Mouse (Mus musculus): ENCODE results near the gene Hoxa10. TPM values are rescaled to one million over a fixed set of nuclear protein-coding genes. Genes with fewer than 3 reads are reported as not detected.

The Hoxa10 gene
- polyA plus RNA-seq, 1 experiment = not detected

DNA sequence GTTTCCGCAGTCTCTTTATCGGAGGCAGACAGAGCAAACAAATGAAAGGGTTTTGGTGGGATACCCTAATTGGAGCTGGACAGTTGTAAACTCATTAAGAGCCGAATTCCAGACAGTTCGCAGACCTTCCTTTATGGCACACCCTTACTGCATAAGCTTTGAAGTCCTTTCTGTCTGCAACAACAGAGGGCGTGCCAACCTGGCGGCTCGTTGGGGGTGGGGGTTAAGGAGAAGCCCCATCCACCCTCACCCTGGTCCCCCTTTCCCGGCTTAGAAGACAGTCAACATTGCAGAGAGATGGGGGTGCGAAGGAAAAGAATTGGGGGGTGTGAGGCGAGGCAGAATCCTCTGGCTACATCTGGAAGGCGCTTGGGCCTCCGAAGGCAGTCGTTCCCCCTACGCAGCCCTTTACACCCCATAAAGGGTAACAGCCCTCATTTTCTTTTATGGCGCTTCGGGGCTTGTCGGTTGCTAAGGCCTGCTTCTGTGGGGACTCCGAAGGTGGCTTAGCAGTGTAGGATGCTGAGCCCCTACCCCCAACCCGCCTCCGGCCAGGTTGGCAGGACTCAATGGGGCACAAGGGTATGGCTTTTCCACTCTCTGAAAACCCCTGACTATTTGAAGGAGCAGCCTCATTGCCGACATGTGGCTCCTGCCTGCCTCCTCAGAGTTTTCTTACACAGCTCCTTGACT is 18.5 kb downstream of the Hoxa10 start:
- Histone ChIP-seq H3K27ac (ENCODE audit: insufficient read depth, low read length) (no peak overlapping the region), H3K9me3 (replicated peaks; ENCODE audit: control insufficient read depth, insufficient read depth, low read length, poor library complexity, severe bottlenecking) (no peaks in the 10 kb centered on the region), H3K9ac (ENCODE audit: low read depth, poor library complexity, severe bottlenecking) (no peak overlapping the region), H3K4me3 (ENCODE audit: low read depth, low read length) (no peak overlapping the region), H3K36me3 (ENCODE audit: control insufficient read depth, insufficient read depth, low read length, poor library complexity, severe bottlenecking) (no peaks in the 10 kb centered on the region), H3K27me3 (ENCODE audit: control insufficient read depth, insufficient read depth, low read length, poor library complexity, severe bottlenecking) (peaks cover 61% of the 10 kb centered on the region), H3K4me1 (ENCODE audit: control insufficient read depth, insufficient read depth, low read length) (no peaks in the 10 kb centered on the region)
- TF ChIP-seq CTCF (IDR thresholded peaks at IDR 0.05; ENCODE audit: low read depth, low read length) = no peak
- no peak for TF ChIP-seq EP300 (IDR thresholded peaks at IDR 0.05; ENCODE audit: insufficient read depth, low read depth, low read length)
- TF ChIP-seq POLR2A (IDR thresholded peaks at IDR 0.05; ENCODE audit: insufficient read depth, low read length) = no peak

DNA sequence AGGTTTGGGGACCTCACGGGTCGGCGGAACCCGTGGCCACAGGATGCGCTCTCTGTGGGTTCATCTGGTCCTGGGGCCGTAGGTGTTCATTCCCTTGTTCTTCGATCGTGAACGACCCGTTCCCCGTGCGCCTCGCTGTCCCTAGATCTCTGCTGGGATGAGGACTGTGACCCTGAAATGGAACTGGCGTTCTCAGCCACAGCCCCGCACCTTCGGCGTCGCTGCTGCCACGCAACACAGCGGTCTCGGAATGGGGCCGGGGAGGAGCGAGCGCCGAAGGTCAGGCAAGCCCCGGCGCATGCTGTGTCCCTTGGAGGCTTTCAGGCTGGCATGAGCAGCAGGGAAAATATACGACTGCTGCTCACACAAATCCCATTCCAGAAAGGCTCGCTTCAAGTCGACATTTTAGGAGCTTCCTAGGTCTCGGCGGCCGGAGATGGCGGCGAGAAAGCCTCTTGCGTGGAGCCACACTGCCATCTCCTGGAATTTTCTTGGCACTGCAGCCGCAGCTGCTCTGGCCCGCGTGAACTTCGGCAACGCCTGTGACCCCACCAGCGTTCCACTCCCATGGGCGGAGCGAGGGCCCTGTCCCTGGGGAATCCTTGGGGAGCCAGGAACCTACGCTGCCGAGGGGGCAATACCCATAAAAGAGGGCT is 19.2 kb downstream of the Hoxa10 start, which contains the start of gene Hoxa7:
Hoxa7 (minus strand) TSS at position 518 of the 656 bp plus-strand sequence.
- Histone ChIP-seq H3K36me3 (ENCODE audit: control insufficient read depth, insufficient read depth, low read length, poor library complexity, severe bottlenecking) (no peaks in the 10 kb centered on the region), H3K27ac (ENCODE audit: insufficient read depth, low read length) (no peak within 1 kb of the TSS), H3K27me3 (ENCODE audit: control insufficient read depth, insufficient read depth, low read length, poor library complexity, severe bottlenecking) (peaks cover 61% of the 10 kb centered on the region), H3K4me1 (ENCODE audit: control insufficient read depth, insufficient read depth, low read length) (no peaks in the 10 kb centered on the region), H3K4me3 (ENCODE audit: low read depth, low read length) (peak within 1 kb of the TSS; percentile 72), H3K9ac (ENCODE audit: low read depth, poor library complexity, severe bottlenecking) (peak within 1 kb of the TSS; percentile 23), H3K9me3 (replicated peaks; ENCODE audit: control insufficient read depth, insufficient read depth, low read length, poor library complexity, severe bottlenecking) (no peaks in the 10 kb centered on the region)
- TF ChIP-seq EP300 (IDR thresholded peaks at IDR 0.05; ENCODE audit: insufficient read depth, low read depth, low read length) = no peak
- TF ChIP-seq POLR2A (IDR thresholded peaks at IDR 0.05; ENCODE audit: insufficient read depth, low read length) = no peak
- peak; percentile 86 for TF ChIP-seq CTCF (IDR thresholded peaks at IDR 0.05; ENCODE audit: low read depth, low read length)

DNA sequence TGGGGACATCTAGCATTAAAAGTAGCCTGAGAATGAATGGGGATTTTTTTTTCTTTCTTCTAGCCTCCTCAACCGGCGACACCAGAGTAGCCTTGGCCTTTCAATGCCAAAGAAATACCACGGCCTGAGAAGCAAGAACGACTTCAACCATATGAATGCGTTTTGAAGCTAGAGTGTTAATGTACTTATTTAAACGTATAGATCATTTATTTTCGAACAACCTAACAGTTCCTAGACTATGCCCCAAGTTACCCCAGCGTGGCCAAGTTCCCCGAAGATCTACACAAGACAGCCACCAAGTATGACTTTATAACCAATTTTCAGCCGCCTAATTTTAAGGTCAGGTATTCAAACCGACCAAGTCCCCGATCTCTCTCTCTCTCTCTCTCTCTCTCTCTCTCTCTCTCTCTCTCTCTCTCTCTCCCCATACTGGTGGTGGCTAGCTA is 19.8 kb downstream of the Hoxa10 start:
- Histone ChIP-seq H3K9ac (ENCODE audit: low read depth, poor library complexity, severe bottlenecking) (peak overlapping the region; percentile 23), H3K4me3 (ENCODE audit: low read depth, low read length) (peak overlapping the region; percentile 72), H3K4me1 (ENCODE audit: control insufficient read depth, insufficient read depth, low read length) (no peaks in the 10 kb centered on the region), H3K27ac (ENCODE audit: insufficient read depth, low read length) (no peak overlapping the region), H3K36me3 (ENCODE audit: control insufficient read depth, insufficient read depth, low read length, poor library complexity, severe bottlenecking) (no peaks in the 10 kb centered on the region), H3K9me3 (replicated peaks; ENCODE audit: control insufficient read depth, insufficient read depth, low read length, poor library complexity, severe bottlenecking) (no peaks in the 10 kb centered on the region), H3K27me3 (ENCODE audit: control insufficient read depth, insufficient read depth, low read length, poor library complexity, severe bottlenecking) (peaks cover 61% of the 10 kb centered on the region)
- TF ChIP-seq CTCF (IDR thresholded peaks at IDR 0.05; ENCODE audit: low read depth, low read length) = no peak
- TF ChIP-seq EP300 (IDR thresholded peaks at IDR 0.05; ENCODE audit: insufficient read depth, low read depth, low read length) = no peak
- no peak for TF ChIP-seq POLR2A (IDR thresholded peaks at IDR 0.05; ENCODE audit: insufficient read depth, low read length)

DNA sequence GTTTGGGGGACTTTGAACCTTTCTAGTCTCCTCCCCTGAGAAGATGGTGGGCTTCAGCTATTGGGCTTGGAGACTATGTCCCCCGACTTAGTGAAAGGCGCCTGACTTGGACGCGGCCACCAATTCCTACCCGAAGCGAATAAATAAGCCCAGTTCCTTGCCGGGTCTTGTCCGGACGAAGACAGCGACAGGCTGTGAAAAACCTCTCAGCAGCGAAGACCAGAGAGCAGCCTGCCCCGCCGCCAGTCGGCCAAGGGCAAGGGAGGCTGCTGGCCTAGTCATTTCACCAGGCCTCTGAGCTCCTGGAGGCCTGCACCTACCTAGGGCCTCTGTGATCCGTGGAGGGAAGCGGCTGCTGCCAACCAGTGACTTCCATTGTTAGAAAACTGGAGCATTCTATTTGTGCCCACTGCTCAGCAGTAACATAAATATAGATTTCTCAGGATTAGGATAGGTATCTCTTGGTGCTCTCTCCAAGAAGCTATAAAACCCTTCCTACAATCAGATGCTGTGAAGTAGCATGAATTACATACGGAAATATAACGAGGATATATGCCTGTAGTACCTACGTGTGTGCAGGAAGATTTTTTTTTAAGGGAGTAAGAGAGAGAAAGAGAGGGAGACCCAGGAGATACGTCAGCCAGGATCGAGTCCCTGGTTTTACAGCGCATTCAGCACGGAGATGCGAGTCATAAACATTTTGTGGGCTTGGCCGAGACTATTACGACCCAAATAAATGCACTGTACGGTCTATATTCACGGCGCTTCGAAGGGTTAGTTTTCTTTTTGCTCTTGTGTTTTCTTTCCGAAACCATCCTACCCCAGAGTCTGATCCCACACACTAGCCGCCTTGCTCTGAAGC is 20.4 kb downstream of the Hoxa10 start:
- Histone ChIP-seq H3K4me3 (ENCODE audit: low read depth, low read length) (no peak overlapping the region), H3K9ac (ENCODE audit: low read depth, poor library complexity, severe bottlenecking) (no peak overlapping the region), H3K27ac (ENCODE audit: insufficient read depth, low read length) (no peak overlapping the region), H3K36me3 (ENCODE audit: control insufficient read depth, insufficient read depth, low read length, poor library complexity, severe bottlenecking) (no peaks in the 10 kb centered on the region), H3K27me3 (ENCODE audit: control insufficient read depth, insufficient read depth, low read length, poor library complexity, severe bottlenecking) (peaks cover 58% of the 10 kb centered on the region), H3K9me3 (replicated peaks; ENCODE audit: control insufficient read depth, insufficient read depth, low read length, poor library complexity, severe bottlenecking) (no peaks in the 10 kb centered on the region), H3K4me1 (ENCODE audit: control insufficient read depth, insufficient read depth, low read length) (no peaks in the 10 kb centered on the region)
- TF ChIP-seq EP300 (IDR thresholded peaks at IDR 0.05; ENCODE audit: insufficient read depth, low read depth, low read length) (no peak), CTCF (IDR thresholded peaks at IDR 0.05; ENCODE audit: low read depth, low read length) (no peak), POLR2A (IDR thresholded peaks at IDR 0.05; ENCODE audit: insufficient read depth, low read length) (no peak)

DNA sequence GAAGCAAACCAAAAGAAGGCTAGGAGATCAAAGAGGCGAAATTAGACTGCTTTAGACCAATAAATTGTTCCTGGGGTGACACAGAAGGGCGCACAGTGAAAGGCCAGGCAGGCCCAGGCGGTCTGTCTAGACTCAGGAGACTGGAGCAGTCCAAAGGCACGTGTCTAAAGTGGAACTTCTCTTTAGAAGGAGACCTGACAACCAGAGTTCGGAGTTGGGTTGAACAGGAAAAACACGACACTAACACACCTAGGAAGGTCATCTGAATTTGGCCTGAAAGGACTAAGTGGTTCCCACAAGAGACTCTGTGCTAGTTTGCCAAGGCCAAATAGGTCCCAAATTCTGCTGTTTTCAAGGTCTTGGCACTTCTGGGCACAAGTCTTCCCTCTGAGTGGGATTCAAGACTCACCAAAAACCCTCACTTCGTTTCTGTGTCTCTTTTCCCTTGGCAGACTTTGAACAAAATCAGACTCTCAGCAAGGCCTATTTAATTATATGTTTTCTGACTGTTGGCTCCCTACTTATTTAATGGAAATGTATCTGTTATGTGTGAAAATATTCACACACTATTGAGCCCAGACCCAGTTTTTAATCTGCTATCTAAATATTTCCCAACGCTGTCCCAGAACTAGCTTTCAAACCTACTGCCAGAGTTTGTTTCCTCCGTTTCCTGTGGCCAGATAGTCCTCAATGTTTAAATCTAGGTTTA is 21.3 kb downstream of the Hoxa10 start:
- H3K36me3 ChIP-seq (ENCODE audit: control insufficient read depth, insufficient read depth, low read length, poor library complexity, severe bottlenecking) = no peaks in the 10 kb centered on the region
- peaks cover 58% of the 10 kb centered on the region for H3K27me3 ChIP-seq (ENCODE audit: control insufficient read depth, insufficient read depth, low read length, poor library complexity, severe bottlenecking)
- no peaks in the 10 kb centered on the region for H3K4me1 ChIP-seq (ENCODE audit: control insufficient read depth, insufficient read depth, low read length)
- no peak overlapping the region for H3K27ac ChIP-seq (ENCODE audit: insufficient read depth, low read length)
- H3K4me3 ChIP-seq (ENCODE audit: low read depth, low read length) = no peak overlapping the region
- H3K9me3 ChIP-seq (replicated peaks; ENCODE audit: control insufficient read depth, insufficient read depth, low read length, poor library complexity, severe bottlenecking) = no peaks in the 10 kb centered on the region
- H3K9ac ChIP-seq (ENCODE audit: low read depth, poor library complexity, severe bottlenecking) = no peak overlapping the region
- TF ChIP-seq EP300 (IDR thresholded peaks at IDR 0.05; ENCODE audit: insufficient read depth, low read depth, low read length) = no peak
- no peak for TF ChIP-seq CTCF (IDR thresholded peaks at IDR 0.05; ENCODE audit: low read depth, low read length)
- no peak for TF ChIP-seq POLR2A (IDR thresholded peaks at IDR 0.05; ENCODE audit: insufficient read depth, low read length)

Measured in ES-Bruce4 (cell line).